Mouse (Mus musculus) embryonic facial prominence, embryonic 14.5 days (tissue): ENCODE results near the gene Ttll11. TPM values are rescaled to one million over a fixed set of nuclear protein-coding genes. Genes with fewer than 3 reads are reported as not detected.

Source experiments
- ATAC-seq: fragments of 200-750 bp; cut with Nextera tagmentation; 2 replicates; pipeline ENCODE4 v1.8.0; 2017; ENCODE audit warnings: low read depth, moderate number of reproducible peaks, moderate TSS enrichment
- DNase-seq: peaks from one replicate; pipeline ENCODE4 v3.0.0-alpha.2; 2015; ENCODE audit warnings: low spot score
- H3K27ac ChIP-seq: fragments of 300-500 bp; sonication (generic); replicated peaks from 2 replicates; pipeline ENCODE4 v1.5.1; 2014; ENCODE audit warnings: low read depth, mild to moderate bottlenecking, low read length, moderate library complexity
- H3K27me3 ChIP-seq: fragments of 300-500 bp; sonication (generic); replicated peaks from 2 replicates; pipeline ENCODE4 v1.6.1; 2014; ENCODE audit warnings: low read length; ENCODE audit not compliant: control insufficient read depth, insufficient read depth
- H3K36me3 ChIP-seq: fragments of 300-500 bp; sonication (generic); 2 replicates; pipeline ENCODE4 v1.6.1; 2014; ENCODE audit warnings: low read length, mixed read lengths; ENCODE audit not compliant: control insufficient read depth, insufficient read depth
- H3K4me1 ChIP-seq: fragments of 300-500 bp; sonication (generic); 2 replicates; pipeline ENCODE4 v1.6.1; 2014; ENCODE audit warnings: antibody characterized with exemption, low read length; ENCODE audit not compliant: control insufficient read depth, insufficient read depth
- H3K4me2 ChIP-seq: fragments of 300-500 bp; sonication (generic); 2 replicates; pipeline ENCODE4 v1.6.1; 2014; ENCODE audit warnings: low read depth, mild to moderate bottlenecking, low read length, moderate library complexity, mixed read lengths
- H3K4me3 ChIP-seq: fragments of 300-500 bp; sonication (generic); 2 replicates; pipeline ENCODE4 v1.5.1; 2014; ENCODE audit warnings: low read depth, mild to moderate bottlenecking, low read length
- H3K9ac ChIP-seq: fragments of 300-500 bp; sonication (generic); 2 replicates; pipeline ENCODE4 v1.6.1; 2014; ENCODE audit warnings: low read depth, mild to moderate bottlenecking, low read length, moderate library complexity, mixed read lengths
- H3K9me3 ChIP-seq: fragments of 300-500 bp; sonication (generic); 2 replicates; pipeline ENCODE4 v1.6.1; 2016; ENCODE audit warnings: low read length; ENCODE audit not compliant: control insufficient read depth
- WGBS: fragments of 180-500 bp; shearing (Covaris S2); extraction: QIAGEN DNeasy Blood & Tissue Kit; methylation state at CpG from one replicate; pipeline ENCODE4 v1.1.7; 2014; 5-methylcytosine and 5-hydroxymethylcytosine counted together
- polyA plus RNA-seq: library from polyadenylated mRNA; unstranded; fragments of >200 nt; fragmentation: Nextera tagmentation; extraction: Ambion mirVana; gene quantifications from 2 replicates; pipeline ENCODE4 v1.2.1, GENCODE M21; 2014

Gene Ttll11
- polyA plus RNA-seq, 1 experiment from 2014 or later = 1.8 TPM

DNA sequence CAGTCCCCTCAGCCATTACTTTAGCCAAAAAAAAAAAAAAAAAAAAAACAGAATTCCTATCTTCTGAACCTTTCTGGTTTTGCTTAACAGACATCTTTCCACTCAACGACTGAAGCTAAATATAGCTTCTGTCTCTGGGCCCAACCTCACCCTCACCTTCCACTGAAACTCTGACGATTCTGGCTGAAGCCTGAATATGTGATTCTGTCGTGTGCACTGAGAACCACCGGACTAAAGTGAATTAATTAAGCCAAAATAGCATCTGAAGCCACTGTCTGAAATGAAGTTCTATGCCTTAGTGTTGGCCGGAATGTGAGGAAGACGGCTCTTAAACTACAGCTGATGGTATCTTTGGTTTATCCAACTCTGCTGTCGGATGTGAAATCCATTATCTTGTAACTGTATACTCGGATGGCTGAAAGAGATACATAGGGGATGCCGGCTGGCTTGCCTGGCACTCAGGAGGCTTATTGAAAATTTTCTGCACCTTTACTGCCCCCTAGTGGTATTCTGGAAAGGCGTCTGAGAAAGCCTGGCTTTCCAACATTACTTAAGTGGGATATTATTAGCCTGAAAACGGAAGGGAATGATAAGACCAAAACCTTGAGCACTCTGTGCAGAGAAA, 73.4 kb downstream of the Ttll11 start:
- peak; percentile 64 for ATAC-seq
- H3K27me3 ChIP-seq = no peaks in the 10 kb centered on the region
- peaks cover 3% of the 10 kb centered on the region; the same call in 1 of the 2 replicates for H3K4me1 ChIP-seq
- H3K9me3 ChIP-seq = no peaks in the 10 kb centered on the region
- no peak overlapping the region for H3K27ac ChIP-seq
- no peak overlapping the region for H3K9ac ChIP-seq
- WGBS = 7% methylated on average over 11 of the region's 11 CpGs
- no peak overlapping the region for H3K4me3 ChIP-seq
- H3K36me3 ChIP-seq = no peaks in the 10 kb centered on the region
- 0 out of 2 replicates have a peak overlapping the region, but pooled peaks have one; percentile 10 for H3K4me2 ChIP-seq
- DNase-seq = peak; percentile 93

DNA sequence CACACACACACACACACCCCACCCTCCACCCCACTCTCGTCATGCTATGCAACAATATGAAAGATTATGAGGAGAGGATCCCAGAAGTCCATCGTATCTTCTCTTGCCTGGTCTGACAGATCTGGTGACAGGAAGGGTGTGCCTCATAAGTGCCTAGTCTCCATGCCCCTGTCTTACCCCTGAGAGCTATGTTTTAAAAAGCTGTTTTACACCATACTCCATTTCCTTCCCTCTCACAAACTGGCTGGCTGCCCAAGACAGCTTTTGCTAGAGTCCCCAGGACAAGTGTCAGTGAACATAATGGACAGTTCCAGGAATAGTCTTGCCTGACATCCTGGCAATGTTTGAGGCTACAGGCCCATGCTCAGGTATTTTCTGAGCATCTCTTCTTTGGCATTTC, 78.9 kb downstream of the Ttll11 start:
- Histone ChIP-seq H3K4me3 (no peak overlapping the region), H3K36me3 (no peaks in the 10 kb centered on the region), H3K4me2 (no peak overlapping the region), H3K9ac (no peak overlapping the region), H3K27me3 (no peaks in the 10 kb centered on the region), H3K4me1 (no peaks in the 10 kb centered on the region; the same call in 1 of the 2 replicates), H3K9me3 (no peaks in the 10 kb centered on the region), H3K27ac (no peak overlapping the region)
- ATAC-seq (no peak), DNase-seq (peak; percentile 29)
- WGBS = 88% methylated on average over 2 of the region's 2 CpGs

GRCm38 (mm10) chr2:35899712-35900111, 80.0 kb downstream of the Ttll11 start:
- Histone ChIP-seq H3K4me2 (no peak overlapping the region), H3K27ac (no peak overlapping the region), H3K4me1 (no peaks in the 10 kb centered on the region), H3K36me3 (no peaks in the 10 kb centered on the region), H3K9me3 (no peaks in the 10 kb centered on the region), H3K27me3 (no peaks in the 10 kb centered on the region), H3K9ac (no peak overlapping the region), H3K4me3 (no peak overlapping the region)
- 91% methylated on average over 3 of the region's 3 CpGs for WGBS
- ATAC-seq (no peak), DNase-seq (no peak)

DNA sequence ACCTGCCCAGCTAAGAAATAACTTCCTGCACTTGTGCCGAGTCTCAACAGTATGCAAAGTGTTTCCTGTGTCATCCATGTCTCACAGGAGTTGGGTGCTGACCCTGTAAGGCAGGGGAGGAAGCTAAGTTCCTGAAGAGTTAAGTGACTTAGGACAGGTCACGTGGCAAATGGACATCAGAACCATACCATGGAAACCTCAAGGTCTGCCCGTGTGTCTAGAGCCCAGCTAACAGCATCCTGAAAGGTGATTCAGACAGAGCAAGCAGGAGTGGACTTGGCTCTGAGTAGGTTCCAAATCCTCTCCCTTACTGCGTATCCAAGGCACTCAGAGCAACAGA, 80.6 kb downstream of the Ttll11 start:
- no peak overlapping the region for H3K27ac ChIP-seq
- H3K4me2 ChIP-seq = no peak overlapping the region
- 67% methylated on average over 4 of the region's 4 CpGs for WGBS
- H3K27me3 ChIP-seq = no peaks in the 10 kb centered on the region
- H3K4me3 ChIP-seq = no peak overlapping the region
- ATAC-seq (no peak), DNase-seq (no peak)
- no peaks in the 10 kb centered on the region for H3K36me3 ChIP-seq
- no peaks in the 10 kb centered on the region for H3K9me3 ChIP-seq
- H3K4me1 ChIP-seq = no peaks in the 10 kb centered on the region
- H3K9ac ChIP-seq = no peak overlapping the region

GRCm38 (mm10) chr2:35898425-35899134, 81.1 kb downstream of the Ttll11 start:
- H3K4me3 ChIP-seq = no peak overlapping the region
- H3K4me2 ChIP-seq = no peak overlapping the region
- H3K27me3 ChIP-seq = no peaks in the 10 kb centered on the region
- ATAC-seq = peak; percentile 90
- no peak overlapping the region for H3K27ac ChIP-seq
- H3K9me3 ChIP-seq = no peaks in the 10 kb centered on the region
- no peaks in the 10 kb centered on the region for H3K36me3 ChIP-seq
- WGBS = 62% methylated on average over 6 of the region's 6 CpGs
- H3K4me1 ChIP-seq = no peaks in the 10 kb centered on the region
- H3K9ac ChIP-seq = no peak overlapping the region
- peak; percentile 86 for DNase-seq

GRCm38 (mm10) chr2:35897125-35897524, 82.6 kb downstream of the Ttll11 start:
- WGBS = 86% methylated on average over 2 of the region's 2 CpGs
- Histone ChIP-seq H3K9ac (no peak overlapping the region), H3K4me1 (no peaks in the 10 kb centered on the region), H3K9me3 (no peaks in the 10 kb centered on the region), H3K27me3 (no peaks in the 10 kb centered on the region), H3K27ac (no peak overlapping the region), H3K4me3 (no peak overlapping the region), H3K4me2 (no peak overlapping the region), H3K36me3 (no peaks in the 10 kb centered on the region)
- DNase-seq (no peak), ATAC-seq (no peak)

DNA sequence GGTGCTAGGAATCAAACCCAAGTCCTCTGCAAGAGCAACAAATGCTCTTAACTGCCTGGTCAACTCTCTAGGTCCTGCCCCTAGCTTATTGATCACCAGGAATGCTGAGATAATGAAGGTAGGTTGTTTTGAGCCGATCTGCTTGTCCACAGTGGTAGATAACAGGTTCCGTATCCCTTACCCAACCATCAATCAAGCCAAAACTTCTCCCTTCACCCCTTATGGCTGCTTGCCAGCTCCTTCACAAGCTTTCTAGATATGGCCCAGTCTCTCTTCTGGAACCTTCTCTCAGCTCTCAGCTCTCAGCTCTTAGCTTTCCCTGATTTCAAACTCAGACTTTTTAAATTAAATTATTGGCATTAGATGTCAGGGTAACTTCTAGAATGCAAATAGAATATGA, 85.2 kb downstream of the Ttll11 start:
- ATAC-seq = no peak
- Histone ChIP-seq H3K4me1 (no peaks in the 10 kb centered on the region), H3K9ac (no peak overlapping the region), H3K27ac (no peak overlapping the region), H3K36me3 (no peaks in the 10 kb centered on the region), H3K4me3 (no peak overlapping the region), H3K4me2 (no peak overlapping the region), H3K27me3 (no peaks in the 10 kb centered on the region), H3K9me3 (no peaks in the 10 kb centered on the region)
- no peak for DNase-seq
- 81% methylated on average over 2 of the region's 2 CpGs for WGBS

GRCm38 (mm10) chr2:35890635-35891034, 89.1 kb downstream of the Ttll11 start:
- Histone ChIP-seq H3K4me2 (no peak overlapping the region), H3K9me3 (no peaks in the 10 kb centered on the region), H3K9ac (no peak overlapping the region), H3K27ac (no peak overlapping the region), H3K4me1 (no peaks in the 10 kb centered on the region), H3K27me3 (no peaks in the 10 kb centered on the region), H3K36me3 (no peaks in the 10 kb centered on the region), H3K4me3 (no peak overlapping the region)
- DNase-seq (no peak), ATAC-seq (no peak)
- WGBS = 83% methylated on average over 3 of the region's 3 CpGs

DNA sequence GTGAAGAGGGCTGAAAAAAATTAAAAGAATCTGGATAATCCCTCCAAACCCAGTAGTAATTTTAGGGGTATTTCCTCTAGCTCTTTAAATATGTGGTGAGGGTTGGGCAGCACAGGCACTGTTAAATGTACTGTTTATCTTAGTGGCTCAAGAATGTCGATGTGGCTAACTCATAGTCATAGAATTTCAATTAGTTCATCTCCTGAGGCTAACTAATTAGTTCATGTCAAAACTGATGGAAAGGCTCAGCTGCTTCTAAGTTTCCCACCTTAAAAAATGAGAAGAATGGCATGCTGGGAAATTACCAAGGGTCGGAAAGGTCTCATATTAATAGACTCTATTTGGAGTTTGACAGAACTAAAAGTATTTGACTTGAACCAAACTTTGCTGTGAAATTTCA, 89.9 kb downstream of the Ttll11 start:
- 49% methylated on average over 2 of the region's 2 CpGs for WGBS

More for the DNA sequence above, 89.9 kb downstream of the Ttll11 start:
- no peak overlapping the region for H3K9ac ChIP-seq
- H3K9me3 ChIP-seq = no peaks in the 10 kb centered on the region
- no peak for ATAC-seq
- no peak overlapping the region for H3K4me2 ChIP-seq
- H3K4me3 ChIP-seq = no peak overlapping the region
- H3K27me3 ChIP-seq = no peaks in the 10 kb centered on the region
- no peak overlapping the region for H3K27ac ChIP-seq
- DNase-seq = no peak
- no peaks in the 10 kb centered on the region for H3K4me1 ChIP-seq
- H3K36me3 ChIP-seq = no peaks in the 10 kb centered on the region
